Mouse (Mus musculus) urinary bladder, postnatal 25 days (tissue): ENCODE results near the gene Bnipl.

Source experiments
- DNase-seq: peaks from one replicate; pipeline ENCODE4 v3.0.0; 2022; ENCODE audit warnings: low spot score

Bnipl gene

DNA sequence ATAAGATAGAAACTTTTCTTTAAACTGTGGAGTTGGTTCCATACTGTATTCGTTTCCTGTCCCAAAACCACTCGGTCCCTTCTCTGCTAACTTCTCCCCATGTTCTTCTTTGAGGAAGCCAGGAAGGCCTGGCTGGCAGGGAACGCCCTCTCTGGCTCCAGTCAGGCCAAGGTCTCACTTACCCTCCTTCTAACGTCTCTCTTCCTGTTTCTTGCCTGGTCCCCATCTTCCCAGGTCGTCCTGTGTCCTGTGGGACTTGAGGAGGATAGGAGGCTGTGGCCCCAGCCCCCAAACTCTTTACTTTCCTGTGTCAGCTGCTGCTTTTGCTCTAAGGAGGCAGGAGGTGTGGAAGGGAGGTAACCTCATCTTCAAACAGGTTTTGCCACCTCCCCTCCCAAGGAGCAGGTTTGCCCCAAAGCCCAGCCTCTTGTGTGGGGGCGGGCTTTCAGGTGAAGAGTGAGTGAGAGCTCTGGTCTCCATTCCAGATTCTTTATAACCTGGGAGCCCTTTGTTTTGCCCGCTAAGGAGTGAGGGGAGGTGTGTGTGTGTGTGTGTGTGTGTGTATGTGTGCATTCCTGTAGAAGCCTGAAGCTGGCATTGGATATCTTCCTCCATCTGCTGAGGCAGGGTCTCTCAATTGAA lies at the start of gene Bnipl:
Gene Bnipl, minus strand, starts transcription at position 411 of the 642 bp plus-strand sequence.
- no peak for DNase-seq

GRCm38 (mm10) chr3:95298018-95298417 lies 47.0 kb upstream of the Bnipl start:
- no peak for DNase-seq

GRCm38 (mm10) chr3:95296103-95296469 lies 45.1 kb upstream of the Bnipl start:
- DNase-seq = peak; percentile 45

DNA sequence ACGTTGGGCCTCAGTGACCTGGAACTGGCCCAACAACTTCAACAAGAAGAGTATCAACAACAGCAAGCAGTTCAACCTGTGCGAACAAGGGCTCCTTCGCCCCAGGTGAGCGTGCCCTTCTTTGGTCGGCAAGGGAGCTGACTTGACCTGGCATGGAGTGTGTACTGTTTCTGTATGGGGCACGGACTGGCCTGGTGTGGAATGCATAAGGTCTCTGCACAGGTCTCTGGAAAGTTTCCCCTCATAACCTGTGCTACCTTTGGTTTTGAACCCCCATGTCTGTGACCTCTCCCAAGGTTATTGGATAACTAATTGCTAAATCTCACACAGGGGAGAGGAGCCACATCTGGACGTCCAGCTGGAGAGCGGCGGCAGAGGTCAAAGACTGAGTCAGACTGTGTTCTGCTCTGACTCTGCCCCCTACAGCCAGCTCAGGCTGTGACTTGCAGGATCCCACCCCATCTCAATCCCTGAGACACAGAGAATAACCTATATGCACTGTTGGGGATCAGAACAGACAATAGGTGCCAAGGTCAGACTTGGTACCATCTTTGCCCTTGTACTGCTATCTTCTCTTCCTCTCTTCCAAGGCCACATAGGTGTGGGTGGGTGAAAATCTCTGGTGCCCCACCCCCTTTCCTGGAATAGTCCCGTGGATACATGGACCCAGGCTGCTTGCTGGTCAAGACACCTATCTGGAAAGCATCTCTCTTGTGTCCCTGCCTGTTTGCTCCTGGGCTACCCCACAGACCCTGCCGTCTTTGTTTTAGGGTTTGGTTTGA lies 44.5 kb upstream of the Bnipl start:
- DNase-seq = no peak

DNA sequence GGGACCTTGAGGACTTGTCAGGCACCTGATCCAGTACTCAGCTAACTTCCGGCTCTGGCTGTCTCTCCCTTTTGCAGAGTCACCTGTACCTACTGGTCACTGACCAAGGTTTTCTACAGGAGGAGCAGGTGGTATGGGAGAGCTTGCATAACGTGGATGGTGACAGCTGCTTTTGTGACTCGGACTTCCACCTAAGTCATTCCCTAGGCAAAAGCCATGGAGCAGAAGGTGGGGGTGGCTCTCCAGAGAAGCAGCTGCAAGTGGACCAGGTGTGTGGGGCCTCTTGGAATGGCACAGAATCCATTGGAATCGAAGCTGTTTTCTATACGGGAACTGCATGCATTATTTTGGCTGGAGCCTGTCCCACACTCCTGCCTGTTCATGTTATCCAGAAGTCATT lies 43.7 kb upstream of the Bnipl start:
- no peak for DNase-seq

GRCm38 (mm10) chr3:95294316-95294715 lies 43.3 kb upstream of the Bnipl start:
- DNase-seq = no peak

DNA sequence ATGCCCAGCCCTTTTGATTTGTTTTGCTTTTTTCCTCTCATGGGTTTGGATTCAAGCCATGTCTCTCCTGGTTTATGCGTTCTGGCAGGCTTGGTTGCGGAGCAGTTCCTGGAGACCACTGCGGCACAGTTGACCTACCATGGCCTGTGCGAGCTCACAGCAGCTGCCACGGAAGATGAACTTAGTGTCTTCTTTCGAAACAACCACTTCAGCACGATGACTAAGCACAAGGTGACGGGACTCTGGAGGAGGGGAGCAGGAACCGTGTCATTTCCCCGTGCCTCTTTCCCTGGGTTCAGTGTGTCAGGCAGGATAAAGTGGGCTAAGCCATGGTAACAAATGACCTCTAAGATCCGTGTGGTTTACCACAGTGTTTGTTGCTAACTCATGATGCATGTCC lies 42.5 kb upstream of the Bnipl start:
- no peak for DNase-seq

DNA sequence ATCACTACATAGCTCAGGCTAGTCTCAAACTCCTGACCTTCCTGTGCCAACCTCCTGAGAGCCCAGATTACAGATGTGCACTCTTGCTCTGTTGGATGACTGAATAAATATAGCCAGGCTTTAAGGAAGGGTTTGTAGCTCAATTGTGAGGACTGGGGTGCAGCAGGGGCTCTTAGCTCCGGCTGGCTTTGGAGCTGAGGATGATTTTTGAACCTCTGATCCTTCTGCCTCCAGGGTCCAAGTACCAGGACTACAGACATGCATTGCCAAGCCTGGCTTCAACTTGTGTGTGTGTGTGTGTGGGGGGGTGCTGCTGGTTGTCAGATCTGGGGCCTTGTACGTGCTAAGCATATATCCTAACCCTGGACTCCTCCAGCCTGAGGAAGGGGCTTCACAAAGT lies 41.9 kb upstream of the Bnipl start:
- DNase-seq = no peak

GRCm38 (mm10) chr3:95291041-95291440 lies 40.0 kb upstream of the Bnipl start:
- no peak for DNase-seq

- no peak for DNase-seq
These were observed 39.2 kb upstream of the Bnipl start for GRCm38 (mm10) chr3:95290156-95290555.

GRCm38 (mm10) chr3:95289419-95289818 lies 38.4 kb upstream of the Bnipl start:
- no peak for DNase-seq

DNA sequence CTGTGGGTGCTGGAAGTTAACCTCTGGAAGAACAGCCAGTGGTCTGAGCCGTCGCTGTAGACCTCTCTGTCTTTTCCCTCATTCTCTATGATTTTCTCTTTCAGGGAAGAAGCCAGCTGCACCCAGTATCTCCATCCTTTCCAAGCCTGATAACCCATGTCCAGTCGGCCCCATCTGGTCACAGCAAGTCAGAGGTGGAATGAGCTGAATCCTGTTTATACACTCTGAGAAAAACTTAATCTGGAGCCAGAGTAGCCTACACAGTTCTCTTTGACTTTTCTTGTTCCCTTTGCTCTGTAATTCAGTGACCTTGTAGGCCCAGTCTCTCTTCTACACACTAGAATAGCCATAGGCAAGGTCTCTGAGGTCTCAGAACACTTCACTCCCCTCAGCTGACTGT lies 36.5 kb upstream of the Bnipl start:
- no peak for DNase-seq

DNA sequence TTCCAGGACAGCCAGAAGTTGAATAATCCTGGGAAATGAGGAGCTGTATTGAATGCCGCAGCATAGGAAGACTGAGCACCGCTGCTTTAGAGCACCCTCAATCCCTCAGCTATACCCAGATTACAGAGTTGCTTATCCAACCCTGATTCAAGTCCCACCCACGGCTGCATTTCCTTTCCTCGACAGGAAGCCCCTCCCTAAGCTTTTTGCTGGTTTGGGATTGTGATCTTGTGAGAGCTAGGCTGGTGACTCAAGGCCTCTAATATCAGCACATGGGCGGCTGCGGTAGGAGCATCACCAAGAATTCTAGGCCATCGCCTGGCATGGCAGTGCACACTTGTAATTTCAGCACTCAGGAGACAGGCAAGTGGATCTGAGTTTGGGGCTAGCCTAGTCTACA lies 35.5 kb upstream of the Bnipl start:
- no peak for DNase-seq

GRCm38 (mm10) chr3:95286011-95286410 lies 35.0 kb upstream of the Bnipl start:
- no peak for DNase-seq

GRCm38 (mm10) chr3:95285390-95285789 lies 34.4 kb upstream of the Bnipl start:
- no peak for DNase-seq

- DNase-seq = no peak
These were observed 33.7 kb upstream of the Bnipl start for GRCm38 (mm10) chr3:95284501-95285281.

DNA sequence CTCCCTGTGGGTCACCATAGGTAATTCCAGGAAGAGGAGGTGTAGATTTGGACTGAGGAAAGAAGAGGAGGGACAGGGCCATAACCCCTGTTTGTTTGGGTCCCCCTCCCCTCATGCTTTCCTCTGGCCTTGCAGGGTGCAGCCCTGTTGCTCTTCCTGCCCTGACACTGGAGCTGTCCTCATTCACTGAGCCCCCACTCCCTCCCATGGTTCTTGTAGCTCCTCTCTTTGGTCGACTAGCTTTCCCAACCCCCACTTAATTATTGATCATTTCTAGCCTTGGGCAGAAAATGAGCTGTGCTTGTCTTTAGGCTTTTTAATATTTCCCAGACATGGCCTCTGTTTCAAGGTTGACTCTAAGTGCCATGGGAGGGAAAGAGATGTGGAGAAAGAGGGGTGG lies 33.1 kb upstream of the Bnipl start:
- no peak for DNase-seq

GRCm38 (mm10) chr3:95283589-95283941 lies 32.6 kb upstream of the Bnipl start:
- DNase-seq = no peak

DNA sequence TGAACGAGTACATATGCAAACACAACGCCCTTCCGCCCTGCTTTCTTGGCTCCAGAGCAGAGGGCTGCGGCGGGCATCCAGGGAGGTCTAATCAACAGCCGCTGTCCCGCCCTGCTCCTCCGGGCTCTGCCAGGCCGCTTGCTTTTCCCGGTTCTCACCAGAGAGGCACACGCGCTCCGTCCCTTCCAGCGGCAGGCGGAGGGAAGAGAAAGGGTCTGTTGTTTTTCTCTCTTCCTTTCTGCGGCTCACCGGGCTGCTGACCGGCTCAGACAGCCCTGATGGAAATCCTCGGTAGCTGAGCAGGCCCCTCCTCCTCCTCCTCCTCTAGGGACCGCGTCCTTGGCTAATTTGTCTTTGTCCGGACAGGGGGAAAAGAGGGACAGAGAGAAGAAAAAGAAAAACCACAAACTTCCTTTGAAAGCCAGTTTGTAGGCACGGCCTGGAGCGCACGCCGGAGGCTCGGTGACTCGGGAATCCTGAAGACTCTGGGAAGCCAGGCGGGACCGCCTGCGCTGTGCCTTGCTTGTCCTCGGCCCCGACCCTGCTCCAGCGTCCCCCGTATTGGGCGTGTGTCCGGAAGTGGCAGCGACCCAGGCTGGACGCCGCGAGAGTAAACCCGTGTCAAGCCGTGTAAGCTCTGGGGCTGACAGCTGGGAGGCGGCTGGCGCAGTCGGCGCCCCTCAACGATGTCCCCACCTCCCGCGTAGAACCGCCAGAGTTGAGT lies 32.0 kb upstream of the Bnipl start:
- DNase-seq = peak; percentile 70

DNA sequence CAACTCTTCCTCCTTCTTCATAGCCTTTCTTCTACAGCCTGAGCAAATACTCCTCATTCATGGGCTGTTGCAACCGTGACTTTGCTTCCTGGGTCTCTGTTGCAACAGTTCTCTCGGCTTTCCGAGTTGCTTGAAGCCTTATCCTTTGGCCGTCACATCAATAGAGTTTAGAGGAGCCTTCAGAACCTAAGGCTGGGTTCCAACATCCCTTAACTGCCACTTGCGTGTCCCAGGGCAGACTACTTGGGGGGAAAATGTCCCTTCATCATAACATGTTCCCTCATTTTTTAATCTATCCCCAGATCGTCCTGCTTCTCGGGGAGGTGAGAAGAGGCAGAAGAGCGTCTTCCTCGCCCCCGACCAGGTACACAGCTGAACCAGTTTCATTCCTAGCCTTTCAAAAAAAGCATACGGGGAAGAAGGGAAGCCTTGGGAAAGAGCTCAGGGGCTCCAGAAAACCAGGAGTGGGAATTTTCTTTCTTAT lies 31.4 kb upstream of the Bnipl start:
- peak; percentile 35 for DNase-seq

DNA sequence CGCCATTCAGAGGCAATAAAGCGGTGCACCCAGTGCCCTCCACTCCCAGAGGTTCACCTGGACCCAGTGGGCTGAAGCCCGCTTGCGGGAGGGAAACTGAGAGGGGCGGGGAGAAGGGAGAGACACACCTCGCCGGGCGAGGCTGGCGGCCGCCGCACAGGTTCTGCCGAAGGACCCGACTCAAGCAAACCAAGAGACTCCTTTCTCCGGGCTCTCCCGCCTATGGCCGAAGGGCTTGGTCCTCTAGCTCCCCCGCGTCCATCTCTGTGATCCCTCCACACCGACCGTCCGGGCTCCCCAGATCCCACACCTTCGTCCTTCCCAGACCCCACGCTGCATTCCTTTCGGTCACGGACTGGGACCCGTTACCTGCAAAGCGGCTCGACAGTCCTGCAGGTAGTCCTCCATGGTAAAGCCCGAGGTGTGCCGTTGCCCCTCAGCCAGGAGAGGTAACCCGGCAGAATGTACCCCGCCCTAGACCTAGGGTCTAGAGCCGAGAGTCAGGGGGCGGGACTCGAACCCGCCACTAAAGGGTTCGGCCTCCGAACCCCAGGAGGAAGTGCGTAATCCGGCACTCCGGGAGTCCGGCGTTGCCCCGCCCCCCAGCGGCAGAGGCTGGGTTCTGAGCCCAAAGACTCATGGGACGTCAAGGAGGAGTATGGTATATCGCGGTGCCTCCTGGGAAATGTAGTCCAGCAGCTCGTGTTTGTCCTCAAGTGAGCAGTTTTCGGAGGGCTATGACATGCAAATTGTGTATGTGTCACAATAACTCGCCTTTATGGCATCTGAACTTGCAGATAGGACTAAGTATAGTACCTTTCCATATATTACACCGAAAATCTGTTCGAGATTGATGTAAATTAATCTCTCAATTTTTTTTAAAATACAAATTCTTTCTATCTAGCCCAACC lies 30.5 kb upstream of the Bnipl start, which contains the start of the genes Mindy1 and Prune1:
Gene Mindy1, plus strand, starts transcription at position 130 of the 911 bp plus-strand sequence.
Gene Prune1, minus strand, starts transcription at position 861 of the 911 bp plus-strand sequence.
- peak; percentile 97 for DNase-seq
